Mouse (Mus musculus): ENCODE measurements around the gene Klk1b21.

- no peak for TF ChIP-seq CTCF (IDR thresholded peaks at IDR 0.05; ENCODE audit: control insufficient read depth, insufficient read depth, insufficient read length)
- TF ChIP-seq CEBPB (IDR thresholded peaks at IDR 0.05; ENCODE audit: low read depth) = no peak
- no peak for TF ChIP-seq USF1 (IDR thresholded peaks at IDR 0.05; ENCODE audit: low read depth)
- no peak for TF ChIP-seq MYOG (IDR thresholded peaks at IDR 0.05; ENCODE audit: control insufficient read depth, extremely low read depth, insufficient read length)
- no peak for TF ChIP-seq MAX (IDR thresholded peaks at IDR 0.05)
Observed at GRCm38 (mm10) chr7:44136467-44136866, 34.3 kb downstream of the Klk1b21 start, which contains the start of gene Klk1b16.

Data from C2C12 (cell line).